24 mouse cellular contexts compared by ENCODE assay signal in genomic region chr5:33926170-33926569, GRCm38 (mm10). TPM values are rescaled to one million over a fixed set of nuclear protein-coding genes. Genes with fewer than 3 reads are reported as not detected.
DNase-seq lines count a peak whose midpoint lies in the region; ATAC-seq and TF ChIP-seq lines count a peak whose summit lies in the region.
"Had no signal": no experiment of that assay in that cellular context is flagged by ENCODE, and none has a peak within 500 bp of the region (broad histone marks: within the 10 kb centered on the region; RNA-seq: fewer than 3 reads in every experiment).

No protein-coding gene starts in this region.

- ATAC-seq in cerebellum, adult (ENCODE audit: insufficient number of reproducible peaks, low FRiP score, low TSS enrichment): no peak
- ATAC-seq in megakaryocyte, adult 5-6 weeks (ENCODE audit: poor library complexity, severe bottlenecking): no peak
- ATAC-seq: CD4-positive, CD25-positive, alpha-beta regulatory T cell, adult 4 months; forebrain, embryonic 15.5 days; intestine, postnatal 0 days had no signal

- H3K27ac ChIP-seq in cerebellum, adult 2 months (ENCODE audit: insufficient read depth, low read length): no peak overlapping the region
- H3K27ac ChIP-seq: embryonic facial prominence, embryonic 10.5 days; embryonic facial prominence, embryonic 13.5 days; forebrain, embryonic 12.5 days; forebrain, embryonic 15.5 days; heart, adult 2 months; hindbrain, embryonic 12.5 days; hindbrain, embryonic 15.5 days had no signal

- no peaks in the 10 kb centered on the region for H3K27me3 ChIP-seq in cerebellum, adult 2 months (ENCODE audit: control insufficient read depth, insufficient read depth, low read length)
- H3K27me3 ChIP-seq: embryonic facial prominence, embryonic 13.5 days; forebrain, embryonic 12.5 days; forebrain, embryonic 15.5 days; hindbrain, embryonic 12.5 days; hindbrain, embryonic 15.5 days had no signal

- peaks cover 17% of the 10 kb centered on the region for H3K4me1 ChIP-seq in cerebellum, adult 2 months (ENCODE audit: control insufficient read depth, insufficient read depth, low read length)
- H3K4me1 ChIP-seq: embryonic facial prominence, embryonic 10.5 days; embryonic facial prominence, embryonic 13.5 days; forebrain, embryonic 12.5 days; forebrain, embryonic 15.5 days; hindbrain, embryonic 12.5 days; hindbrain, embryonic 15.5 days had no signal

- DNase-seq in cerebellum, adult 2 months: peak; percentile 40 to 45
- no peak for DNase-seq in cerebellum, adult 9-10 months
- DNase-seq in cerebellum, postnatal 36 days: peak; percentile 33 to 35
- peak; percentile 26 for DNase-seq in brain, adult 2 months (ENCODE audit: low read depth, low spot score)
- DNase-seq: adrenal gland, adult 2 months; adrenal gland, postnatal 25 days; embryo, embryonic 11 days; gastrocnemius, postnatal 25 days; heart, adult 2 months; kidney, adult 2 months had no signal

- H3K4me3 ChIP-seq in cerebellum, adult 2 months (replicated peaks; ENCODE audit: insufficient read depth, low read depth, low read length): no peak overlapping the region
- H3K4me3 ChIP-seq: embryonic facial prominence, embryonic 10.5 days; embryonic facial prominence, embryonic 13.5 days; erythroblast, embryonic 14.5 days; forebrain, embryonic 12.5 days; forebrain, embryonic 15.5 days; heart, adult 2 months; hindbrain, embryonic 12.5 days; hindbrain, embryonic 15.5 days had no signal

- TF ChIP-seq POLR2A in cerebellum, adult 2 months (IDR thresholded peaks at IDR 0.05; ENCODE audit: borderline replicate concordance, insufficient read depth, low read length): no peak

- no peak for TF ChIP-seq CTCF in cerebellum, adult 2 months (IDR thresholded peaks at IDR 0.05; ENCODE audit: borderline replicate concordance, insufficient read depth, low read depth, low read length)

RNA-seq across cellular contexts. Expression of gene Nelfa, which starts 10.0 kb away (rescaled TPM):
- 29.2 and 32.9 TPM in 2 replicates for polyA plus RNA-seq in cerebellum, adult 2 months (2012; rRNA removed)
- 26.5 and 28.4 TPM in 2 replicates for total RNA-seq in megakaryocyte, adult 5-6 weeks (2015)
- 25.6 and 30.7 TPM in 2 replicates for total RNA-seq in megakaryocyte, adult 5-6 weeks (2017)

RNA-seq across cellular contexts. Expression of gene Gm1673, which starts 57.1 kb away (rescaled TPM):
- 164 and 171 TPM in 2 replicates for polyA plus RNA-seq in cerebellum, adult 2 months (2012; rRNA removed)
- total RNA-seq in megakaryocyte, adult 5-6 weeks (2015): 0.48 and 1.5 TPM in 2 replicates
- 2.0 and 3.8 TPM in 2 replicates for total RNA-seq in megakaryocyte, adult 5-6 weeks (2017)
- total RNA-seq: gastrocnemius, adult 8-10 months; gastrocnemius, postnatal 25 days; hematopoietic stem cell, adult 5-6 weeks; MEL had no signal
- polyA plus RNA-seq: CD4-positive, CD25-positive, alpha-beta regulatory T cell, adult 4 months; erythroblast, embryonic 14.5 days had no signal
